Comparison of ENCODE assay signal across 14 mouse cellular contexts in the genomic region with DNA sequence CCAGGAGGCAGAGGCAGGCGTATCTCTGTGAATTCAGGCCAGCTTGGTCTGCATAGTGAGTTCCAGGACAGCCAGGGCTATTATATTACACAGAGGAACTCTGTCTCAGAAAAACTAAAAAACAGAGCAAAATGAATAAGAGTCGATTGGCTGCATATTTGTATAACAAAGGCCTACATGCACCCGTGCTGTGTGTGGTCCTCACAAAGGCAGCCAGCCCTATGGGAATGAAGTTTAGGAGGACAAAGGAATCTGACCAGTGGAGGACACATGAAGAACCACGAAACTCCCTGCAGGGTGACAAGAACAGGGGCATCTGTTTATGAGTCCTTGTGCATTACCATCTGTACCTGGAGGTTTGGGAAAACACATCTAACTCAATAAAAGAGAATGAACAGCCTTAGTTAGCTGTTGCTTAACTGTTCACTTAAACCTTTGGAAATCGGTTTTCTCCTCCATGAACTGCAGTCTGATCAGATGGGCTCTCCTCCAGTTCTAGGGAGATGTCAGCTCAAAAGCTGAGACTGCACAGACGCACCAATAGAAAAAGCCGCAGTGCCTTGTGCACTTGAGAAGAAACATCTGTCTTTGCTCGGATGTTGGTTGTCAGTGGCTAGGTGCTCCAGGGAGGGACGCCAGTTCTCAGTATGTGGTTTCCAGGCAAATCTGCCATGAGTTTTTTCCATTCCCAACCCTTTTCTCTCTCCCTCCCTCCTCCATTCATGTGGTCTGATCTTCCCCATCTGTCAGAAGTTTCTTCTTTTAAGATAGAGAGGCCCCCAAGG. TPM values are rescaled to one million over a fixed set of nuclear protein-coding genes. Genes with fewer than 3 reads are reported as not detected.
DNase-seq lines count a peak whose midpoint lies in the region; ATAC-seq and TF ChIP-seq lines count a peak whose summit lies in the region.
"Had no signal": no experiment of that assay in that cellular context is flagged by ENCODE, and none has a peak within 500 bp of the region (broad histone marks: within the 10 kb centered on the region; RNA-seq: fewer than 3 reads in every experiment).

No protein-coding gene starts in this region.

- H3K4me3 ChIP-seq in stomach, postnatal 0 days (ENCODE audit: low read depth, low read length) = no peak overlapping the region
- H3K4me3 ChIP-seq: hindbrain, embryonic 15.5 days; limb, embryonic 15.5 days had no signal

- TF ChIP-seq CTCF in stomach, postnatal 0 days (IDR thresholded peaks at IDR 0.05; ENCODE audit: low read depth) = no peak

- H3K4me1 ChIP-seq in stomach, postnatal 0 days (replicated peaks; ENCODE audit: control insufficient read depth, insufficient read depth) = no peaks in the 10 kb centered on the region
- H3K4me1 ChIP-seq: hindbrain, embryonic 15.5 days had no signal

- no peaks in the 10 kb centered on the region for H3K27me3 ChIP-seq in stomach, postnatal 0 days (ENCODE audit: control insufficient read depth, insufficient read depth, low read length)
- H3K27me3 ChIP-seq: hindbrain, embryonic 15.5 days; limb, embryonic 15.5 days had no signal

- peak; percentile 19 to 40; a peak in 2 of 4 replicates for ATAC-seq in hematopoietic stem cell, adult 5-6 weeks (replicated peaks in 1 of 2; ENCODE audit: insufficient read depth in 1 of 2, low FRiP score in 2 of 2, low TSS enrichment in 1 of 2, low read depth in 1 of 2, poor library complexity in 2 of 2, severe bottlenecking in 2 of 2)
- ATAC-seq in stomach, postnatal 0 days (ENCODE audit: low FRiP score, low TSS enrichment) = peak; percentile 63; the same call in 1 of the 2 replicates
- ATAC-seq in megakaryocyte-erythroid progenitor cell, adult 5-6 weeks (replicated peaks; ENCODE audit: low FRiP score, low TSS enrichment, poor library complexity, severe bottlenecking) = no peak

- H3K4me2 ChIP-seq in stomach, postnatal 0 days (replicated peaks; ENCODE audit: low read depth) = no peak overlapping the region
- H3K4me2 ChIP-seq: hindbrain, embryonic 15.5 days; limb, embryonic 15.5 days had no signal

- peak; percentile 90 for DNase-seq in heart, adult 11 months
- DNase-seq in heart, adult 18-20 months = no peak
- DNase-seq in thymus, postnatal 0 days (ENCODE audit: low spot score) = peak; percentile 11
- no peak for DNase-seq in thymus, postnatal 10 days (ENCODE audit: low spot score in 2 of 2)
- DNase-seq in stomach, postnatal 0 days (ENCODE audit: low spot score) = no peak
- DNase-seq in right cerebral cortex, postnatal 4 days = no peak
- DNase-seq: midbrain, embryonic 14.5 days had no signal

- H3K9ac ChIP-seq in stomach, postnatal 0 days (ENCODE audit: low read length) = no peak overlapping the region
- H3K9ac ChIP-seq: hindbrain, embryonic 15.5 days; limb, embryonic 15.5 days had no signal

- 37% methylated on average over 9 of the region's 9 CpGs for WGBS in stomach, postnatal 0 days

- no peak for TF ChIP-seq EP300 in stomach, postnatal 0 days (optimal IDR thresholded peaks at IDR 0.05)

- no peak overlapping the region for H3K27ac ChIP-seq in stomach, postnatal 0 days (replicated peaks)
- H3K27ac ChIP-seq: hindbrain, embryonic 15.5 days; limb, embryonic 15.5 days had no signal

- no peaks in the 10 kb centered on the region for H3K36me3 ChIP-seq in stomach, postnatal 0 days (ENCODE audit: control insufficient read depth, insufficient read depth, low read length)
- H3K36me3 ChIP-seq: hindbrain, embryonic 15.5 days; limb, embryonic 15.5 days had no signal

- no peaks in the 10 kb centered on the region for H3K9me3 ChIP-seq in stomach, postnatal 0 days (ENCODE audit: control insufficient read depth, low read length)
- H3K9me3 ChIP-seq: hindbrain, embryonic 15.5 days; limb, embryonic 15.5 days had no signal

RNA-seq across cellular contexts. Expression of a gene that starts 14.6 kb away (rescaled TPM):
- total RNA-seq in heart, adult 18-20 months (2021) = not detected
- not detected in 2 replicates for polyA plus RNA-seq in thymus, postnatal 0 days (2015; fragmentation: Nextera tagmentation; extraction: Ambion mirVana)
- 0.15 and 0.56 TPM in 2 replicates for total RNA-seq in hematopoietic stem cell, adult 5-6 weeks (2017)
- polyA plus RNA-seq in stomach, postnatal 0 days (2015; fragmentation: Nextera tagmentation; extraction: Ambion mirVana) = 0.08 TPM in 1 of 2 replicates, not detected in the other
- not detected in 2 replicates for total RNA-seq in megakaryocyte-erythroid progenitor cell, adult 5-6 weeks (2014; fragmentation: Nextera tagmentation)
- total RNA-seq in megakaryocyte-erythroid progenitor cell, adult 5-6 weeks (2017) = not detected in 2 replicates
- total RNA-seq: layer of hippocampus, postnatal 25 days had no signal
- polyA plus RNA-seq: brain, embryonic 14.5 days; cortical plate, adult 2 months; hindbrain, embryonic 15.5 days; limb, embryonic 15.5 days; midbrain, embryonic 14.5 days had no signal

RNA-seq across cellular contexts. Expression of a gene that starts 26.0 kb away (rescaled TPM):
- total RNA-seq in heart, adult 18-20 months (2021) = under 1 TPM in 1 of 2 experiments, not detected in 1; 0.44 TPM
- 0.15 and 0.20 TPM in 2 replicates for polyA plus RNA-seq in thymus, postnatal 0 days (2015; fragmentation: Nextera tagmentation; extraction: Ambion mirVana)
- total RNA-seq in hematopoietic stem cell, adult 5-6 weeks (2017) = 9.0 and 19.4 TPM in 2 replicates
- polyA plus RNA-seq in stomach, postnatal 0 days (2015; fragmentation: Nextera tagmentation; extraction: Ambion mirVana) = 0.15 and 0.18 TPM in 2 replicates
- 1.5 TPM in 1 of 2 replicates, not detected in the other for total RNA-seq in megakaryocyte-erythroid progenitor cell, adult 5-6 weeks (2014; fragmentation: Nextera tagmentation)
- 0.38 and 0.57 TPM in 2 replicates for total RNA-seq in megakaryocyte-erythroid progenitor cell, adult 5-6 weeks (2017)
- total RNA-seq: layer of hippocampus, postnatal 25 days had no signal
- polyA plus RNA-seq: cortical plate, adult 2 months; midbrain, embryonic 14.5 days had no signal

RNA-seq across cellular contexts. Expression of a gene that starts 54.5 kb away (rescaled TPM):
- under 1 TPM; 0.84 to 0.95 TPM for total RNA-seq in heart, adult 18-20 months (2021)
- 0.08 and 0.15 TPM in 2 replicates for polyA plus RNA-seq in thymus, postnatal 0 days (2015; fragmentation: Nextera tagmentation; extraction: Ambion mirVana)
- 2.3 and 2.7 TPM in 2 replicates for total RNA-seq in hematopoietic stem cell, adult 5-6 weeks (2017)
- 0.13 and 0.19 TPM in 2 replicates for polyA plus RNA-seq in stomach, postnatal 0 days (2015; fragmentation: Nextera tagmentation; extraction: Ambion mirVana)
- total RNA-seq in megakaryocyte-erythroid progenitor cell, adult 5-6 weeks (2014; fragmentation: Nextera tagmentation) = not detected in 2 replicates
- 0.70 TPM in 1 of 2 replicates, not detected in the other for total RNA-seq in megakaryocyte-erythroid progenitor cell, adult 5-6 weeks (2017)
- total RNA-seq: layer of hippocampus, postnatal 25 days had no signal
- polyA plus RNA-seq: cortical plate, adult 2 months had no signal

RNA-seq across cellular contexts. Expression of a gene that starts 55.6 kb away (rescaled TPM):
- total RNA-seq in heart, adult 18-20 months (2021) = 100 to 1,000 TPM; 636 to 666 TPM
- polyA plus RNA-seq in thymus, postnatal 0 days (2015; fragmentation: Nextera tagmentation; extraction: Ambion mirVana) = 12.6 and 13.0 TPM in 2 replicates
- total RNA-seq in hematopoietic stem cell, adult 5-6 weeks (2017) = 16.1 and 39.1 TPM in 2 replicates
- 28.8 and 32.7 TPM in 2 replicates for polyA plus RNA-seq in stomach, postnatal 0 days (2015; fragmentation: Nextera tagmentation; extraction: Ambion mirVana)
- 62.1 and 69.2 TPM in 2 replicates for total RNA-seq in megakaryocyte-erythroid progenitor cell, adult 5-6 weeks (2014; fragmentation: Nextera tagmentation)
- total RNA-seq in megakaryocyte-erythroid progenitor cell, adult 5-6 weeks (2017) = 17.3 and 25.3 TPM in 2 replicates

RNA-seq across cellular contexts. Expression of a gene that starts 56.1 kb away (rescaled TPM):
- 100 to 1,000 TPM; 141 to 153 TPM for total RNA-seq in heart, adult 18-20 months (2021)
- 648 and 659 TPM in 2 replicates for polyA plus RNA-seq in thymus, postnatal 0 days (2015; fragmentation: Nextera tagmentation; extraction: Ambion mirVana)
- total RNA-seq in hematopoietic stem cell, adult 5-6 weeks (2017) = 345 and 397 TPM in 2 replicates
- 585 and 595 TPM in 2 replicates for polyA plus RNA-seq in stomach, postnatal 0 days (2015; fragmentation: Nextera tagmentation; extraction: Ambion mirVana)
- 211 and 242 TPM in 2 replicates for total RNA-seq in megakaryocyte-erythroid progenitor cell, adult 5-6 weeks (2014; fragmentation: Nextera tagmentation)
- 228 and 233 TPM in 2 replicates for total RNA-seq in megakaryocyte-erythroid progenitor cell, adult 5-6 weeks (2017)

Comparison
In these comparisons a context has a peak if more than half of its experiments do, and no peak if none do; other contexts are left out.
1. DNase-seq: peak in heart, adult 11 months (single experiment) and thymus, postnatal 0 days (single experiment); none in heart, adult 18-20 months (0 of 2), thymus, postnatal 10 days (0 of 2), stomach, postnatal 0 days (single experiment) and right cerebral cortex, postnatal 4 days (single experiment).